Mouse (Mus musculus) gastrocnemius, postnatal 36 days (tissue): ENCODE measurements at regions not wholly inside any gene's neighbourhood (a gene's known extent, or its start where the extent isn't known, plus 50 kb on each side); places are given as distances from the start of the nearest gene placed in this dataset.
"Not testable (repeated sequence)": the region's sequence is repeated elsewhere in the genome, so short reads cannot be mapped to it uniquely, and the experiment has no call there.

ENCODE experiments used
- DNase-seq, 2 experiments: peaks; one replicate each; pipeline ENCODE4 v3.0.0; 2022
- intact Hi-C: fragments of 180-260 bp; cut with DNase I; formaldehyde crosslinking; loops from one replicate; pipeline ENCODE4 v1.15.1; 2025

GRCm38 (mm10) chr7:73222237-73222915 is 152.9 kb upstream of the Rgma start:
- intact Hi-C loops: no loop called here
- no peak for DNase-seq

- DNase-seq: no peak
- intact Hi-C loops: no loop called here
Observed at GRCm38 (mm10) chr7:73222929-73223512, 152.3 kb upstream of the Rgma start.

GRCm38 (mm10) chr7:73233539-73234158 is 141.7 kb upstream of the Rgma start:
- no peak for DNase-seq
- intact Hi-C loops: no loop called here

GRCm38 (mm10) chr7:73238486-73238885 is 136.8 kb upstream of the Rgma start:
- DNase-seq: no peak
- intact Hi-C loops: no loop called here

- DNase-seq: no peak
- intact Hi-C loops: no loop called here
Observed at GRCm38 (mm10) chr7:73243591-73244355, 131.5 kb upstream of the Rgma start.

- no peak for DNase-seq
Observed at GRCm38 (mm10) chr7:73245431-73245830, 129.9 kb upstream of the Rgma start.

GRCm38 (mm10) chr7:73250593-73250992 is 124.7 kb upstream of the Rgma start:
- intact Hi-C loops: no loop called here
- DNase-seq: no peak

More at GRCm38 (mm10) chr7:73245431-73245830, 129.9 kb upstream of the Rgma start:
- intact Hi-C loops: no loop called here

GRCm38 (mm10) chr7:73251187-73251740 is 124.0 kb upstream of the Rgma start:
- DNase-seq: no peak
- intact Hi-C loops: no loop called here

- intact Hi-C loops, DNase-seq: not testable (repeated sequence)
Observed at GRCm38 (mm10) chr7:73254972-73255371, 120.3 kb upstream of the Rgma start.

GRCm38 (mm10) chr7:73260140-73260539 is 115.2 kb upstream of the Rgma start:
- intact Hi-C loops: loop anchor here (5.0 kb wide), 1 partner anchor 118 kb away; no protein-coding TSS in a partner anchor
- no peak for DNase-seq

GRCm38 (mm10) chr7:73261750-73262149 is 113.6 kb upstream of the Rgma start:
- DNase-seq: no peak
- intact Hi-C loops: loop anchor here (5.0 kb wide), 1 partner anchor 119 kb away; no protein-coding TSS in a partner anchor

- DNase-seq: no peak
- intact Hi-C loops: loop anchor here (5.0 kb wide), 1 partner anchor 120 kb away; no protein-coding TSS in a partner anchor
Observed at GRCm38 (mm10) chr7:73262526-73262925, 112.8 kb upstream of the Rgma start.

GRCm38 (mm10) chr7:73269626-73270025 is 105.7 kb upstream of the Rgma start:
- intact Hi-C loops: no loop called here
- no peak for DNase-seq

GRCm38 (mm10) chr7:73272787-73273186 is 102.5 kb upstream of the Rgma start:
- no peak for DNase-seq
- intact Hi-C loops: no loop called here

- peak; percentile 46 to 61 for DNase-seq
- intact Hi-C loops: loop anchor here (2.0 kb wide), 1 partner anchor 99 kb away; the partner anchor contains the start of gene Rgma
Observed at GRCm38 (mm10) chr7:73275814-73276271, 99.5 kb upstream of the Rgma start.

GRCm38 (mm10) chr7:73278616-73279015 is 96.7 kb upstream of the Rgma start:
- intact Hi-C loops: no loop called here
- peak; percentile 29 to 53 for DNase-seq

GRCm38 (mm10) chr7:73279936-73280445 is 95.3 kb upstream of the Rgma start:
- intact Hi-C loops: loop anchor here (5.0 kb wide), 1 partner anchor 42 kb away; no protein-coding TSS in a partner anchor
- no peak for DNase-seq

- DNase-seq: no peak
- intact Hi-C loops: no loop called here
Observed at GRCm38 (mm10) chr7:73286244-73286643, 89.1 kb upstream of the Rgma start.

GRCm38 (mm10) chr7:73293337-73293736 is 82.0 kb upstream of the Rgma start:
- peak; percentile 26 to 29 for DNase-seq
- intact Hi-C loops: no loop called here

- DNase-seq: no peak
- intact Hi-C loops: no loop called here
Observed at GRCm38 (mm10) chr7:73294399-73294798, 80.9 kb upstream of the Rgma start.
